Mouse (Mus musculus): ENCODE measurements around the gene Gns.

The Gns gene

GRCm38 (mm10) chr10:121367271-121367670 lies 2.4 kb downstream of the Gns start:
- no peak for DNase-seq

DNA sequence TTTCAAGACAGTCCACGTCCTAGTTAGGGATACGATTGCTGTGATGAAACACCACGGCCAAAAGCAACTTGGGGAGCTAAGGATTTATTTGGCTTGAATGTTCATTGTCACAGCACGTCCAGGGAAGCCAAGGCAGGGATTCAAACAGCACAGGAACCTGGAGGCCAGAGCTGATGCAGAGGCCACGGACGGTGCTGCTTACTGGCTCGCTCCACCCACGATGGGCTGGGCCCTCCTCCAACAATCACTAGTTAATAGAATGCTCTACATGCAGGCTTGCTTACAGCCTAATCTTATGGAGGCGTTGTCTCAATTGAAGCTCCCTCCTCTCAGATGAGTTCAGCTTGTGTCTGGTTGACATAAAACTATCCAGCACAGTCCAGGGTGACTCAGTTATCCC lies 2.9 kb downstream of the Gns start:
- DNase-seq = no peak

- peak; percentile 33 to 40 for DNase-seq
These were observed 4.0 kb downstream of the Gns start for GRCm38 (mm10) chr10:121368783-121369465.

GRCm38 (mm10) chr10:121370777-121371176 lies 5.9 kb downstream of the Gns start:
- peak in 1 of 2 experiments; percentile 50 for DNase-seq

DNA sequence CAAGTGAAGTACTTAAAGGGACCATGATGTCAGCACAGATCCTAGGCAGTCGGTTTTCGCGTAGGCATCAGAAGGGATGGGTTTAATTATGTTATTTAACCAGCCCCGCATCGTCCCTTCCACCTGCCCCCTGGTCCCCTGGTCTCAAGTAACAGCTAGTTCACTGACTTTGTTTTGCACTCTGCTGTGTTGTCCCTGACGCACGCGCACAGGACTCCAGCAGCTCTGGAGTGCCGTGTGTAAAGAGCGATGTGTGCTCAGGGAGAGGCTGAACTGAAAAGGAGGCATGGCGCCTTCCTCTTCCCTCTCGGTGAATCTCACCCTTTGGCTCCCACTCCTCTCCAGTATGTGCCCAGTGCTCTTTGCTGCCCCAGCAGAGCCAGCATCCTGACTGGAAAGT lies 9.1 kb downstream of the Gns start:
- DNase-seq = no peak

- no peak for DNase-seq
These were observed 10.1 kb downstream of the Gns start for GRCm38 (mm10) chr10:121374693-121375620.

DNA sequence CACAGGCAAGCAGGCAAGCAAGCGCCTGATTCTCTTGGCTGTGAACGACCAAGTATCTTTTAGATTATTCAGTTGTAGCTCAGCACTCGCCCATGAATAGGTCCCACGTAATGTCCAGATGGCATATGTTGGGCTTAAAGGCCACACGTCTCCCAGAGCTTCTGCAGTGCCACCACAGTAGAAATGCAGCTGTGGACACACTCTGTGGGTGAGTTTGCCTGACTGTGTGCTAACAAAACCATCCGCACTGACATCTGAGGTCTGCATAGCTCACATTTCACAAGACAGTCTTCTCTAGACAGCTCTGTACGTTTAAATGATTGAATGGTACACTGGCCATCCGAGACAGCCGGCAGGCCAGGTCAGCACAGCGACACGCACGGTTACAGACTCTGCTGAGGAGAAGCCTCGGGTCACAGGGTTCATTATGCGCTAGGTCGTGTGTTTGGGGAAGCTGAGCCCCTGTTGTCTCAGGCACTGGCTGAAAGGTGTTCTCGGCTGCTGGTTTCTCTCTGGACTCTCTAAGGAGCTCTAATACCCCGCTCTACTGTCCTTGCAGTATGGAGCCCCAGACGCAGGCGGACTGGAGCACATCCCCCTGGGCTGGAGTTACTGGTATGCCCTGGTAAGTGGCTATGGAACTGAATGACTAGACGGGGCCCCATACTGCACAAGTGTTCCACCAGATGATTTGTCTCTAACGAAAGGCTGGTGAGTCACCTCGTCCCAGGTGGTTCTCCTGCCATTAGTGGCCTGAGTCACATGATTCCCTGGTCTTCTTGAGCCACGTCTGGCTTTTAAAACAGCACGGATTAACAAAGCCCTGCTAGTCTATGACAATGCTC lies 11.0 kb downstream of the Gns start:
- no peak for DNase-seq

DNA sequence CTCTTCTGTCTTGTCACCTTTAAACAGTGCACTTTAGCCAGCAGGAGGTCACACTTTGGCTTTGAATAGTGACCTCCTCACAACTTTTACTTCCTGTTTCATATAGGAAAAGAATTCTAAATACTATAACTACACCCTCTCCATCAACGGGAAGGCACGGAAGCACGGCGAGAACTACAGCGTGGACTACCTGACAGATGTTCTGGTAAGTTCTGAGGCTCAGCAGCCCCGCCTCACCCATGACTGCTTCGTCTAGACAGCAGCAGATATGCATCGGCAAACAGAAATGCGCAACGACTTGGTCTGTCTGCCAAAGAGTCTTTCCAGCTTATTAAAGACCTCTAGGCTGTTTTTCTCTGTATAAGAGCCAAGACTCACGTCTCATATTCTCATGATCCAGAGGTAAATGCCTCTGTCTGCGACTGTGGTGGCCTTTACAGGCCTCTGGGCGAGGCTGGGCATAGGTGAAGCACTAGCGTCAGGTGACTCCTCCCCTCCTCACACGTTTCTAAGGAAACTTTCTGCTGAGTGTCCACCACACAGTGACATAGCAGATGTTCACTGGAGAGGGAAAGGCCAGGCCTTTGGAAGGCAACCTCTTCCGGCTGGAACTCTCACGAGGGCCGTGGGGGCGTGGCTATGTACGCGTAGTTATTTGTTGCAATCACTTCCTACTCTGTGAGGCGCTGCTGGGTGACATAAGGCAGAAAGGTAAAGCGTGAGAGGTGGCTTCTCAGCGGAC lies 11.8 kb downstream of the Gns start:
- peak in 1 of 2 experiments; percentile 19 for DNase-seq

- no peak for DNase-seq
These were observed 14.5 kb downstream of the Gns start for GRCm38 (mm10) chr10:121379387-121379786.

GRCm38 (mm10) chr10:121381280-121381679 lies 16.4 kb downstream of the Gns start:
- DNase-seq = no peak

- DNase-seq = peak; percentile 59 to 66
These were observed 19.8 kb downstream of the Gns start for GRCm38 (mm10) chr10:121384710-121385109.

GRCm38 (mm10) chr10:121385695-121386094 lies 20.8 kb downstream of the Gns start:
- no peak for DNase-seq

DNA sequence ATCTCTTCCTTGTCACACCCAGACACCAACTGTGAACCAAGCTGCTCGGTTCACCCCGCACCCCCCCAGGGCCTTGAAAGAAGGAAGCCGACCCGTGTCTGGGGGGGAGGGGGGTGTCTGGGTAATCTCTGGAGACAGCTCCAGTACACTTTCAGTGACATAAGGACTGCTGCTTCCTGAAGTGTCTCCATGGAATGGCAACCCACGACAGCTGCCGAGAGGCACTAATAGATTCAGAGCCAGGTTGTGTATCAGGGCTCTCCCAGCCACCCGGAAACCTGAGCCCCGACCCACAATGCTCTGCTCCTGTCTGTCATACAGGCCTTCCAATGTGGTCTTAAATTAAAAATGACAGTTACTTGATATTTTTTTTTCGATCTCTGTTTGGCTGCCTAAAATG lies 21.5 kb downstream of the Gns start:
- DNase-seq = no peak

DNA sequence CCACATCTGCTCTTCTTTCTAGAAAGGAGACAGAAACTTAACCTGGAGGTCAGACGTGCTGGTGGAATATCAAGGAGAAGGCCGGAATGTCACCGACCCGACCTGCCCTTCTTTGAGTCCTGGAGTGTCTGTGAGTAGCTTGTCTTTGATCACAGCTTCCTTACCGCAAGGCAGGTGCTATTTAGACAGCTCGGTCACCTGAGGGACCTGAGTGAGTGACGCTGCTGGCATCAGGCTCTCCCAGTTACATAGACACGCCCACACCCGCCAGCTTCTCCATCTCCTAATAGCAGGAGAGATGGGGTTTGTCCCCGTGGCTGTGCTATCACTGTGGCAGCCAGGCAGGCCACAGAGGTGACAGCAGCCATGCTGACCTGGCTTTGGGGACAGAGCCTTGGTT lies 25.7 kb downstream of the Gns start:
- DNase-seq = no peak

DNA sequence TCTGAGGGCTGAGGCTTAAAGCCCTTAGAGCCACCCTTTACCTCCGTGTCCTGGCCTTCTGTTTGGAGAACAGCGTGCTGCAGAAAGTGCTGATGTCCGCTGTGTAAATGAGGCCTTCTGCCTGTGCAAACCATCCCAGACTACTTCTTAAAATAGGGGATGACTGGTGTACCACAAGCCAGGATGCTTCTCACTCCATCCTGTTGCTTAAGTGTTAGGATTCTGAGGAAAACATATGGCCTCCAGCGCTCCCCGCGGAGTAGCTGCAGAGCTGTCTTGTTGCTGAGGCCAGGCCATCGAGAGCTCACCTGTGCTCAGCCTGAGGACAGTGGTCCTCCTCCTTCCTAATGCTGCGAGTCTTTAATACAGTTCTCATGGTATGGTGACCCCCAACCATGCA lies 27.0 kb downstream of the Gns start:
- DNase-seq = no peak

DNA sequence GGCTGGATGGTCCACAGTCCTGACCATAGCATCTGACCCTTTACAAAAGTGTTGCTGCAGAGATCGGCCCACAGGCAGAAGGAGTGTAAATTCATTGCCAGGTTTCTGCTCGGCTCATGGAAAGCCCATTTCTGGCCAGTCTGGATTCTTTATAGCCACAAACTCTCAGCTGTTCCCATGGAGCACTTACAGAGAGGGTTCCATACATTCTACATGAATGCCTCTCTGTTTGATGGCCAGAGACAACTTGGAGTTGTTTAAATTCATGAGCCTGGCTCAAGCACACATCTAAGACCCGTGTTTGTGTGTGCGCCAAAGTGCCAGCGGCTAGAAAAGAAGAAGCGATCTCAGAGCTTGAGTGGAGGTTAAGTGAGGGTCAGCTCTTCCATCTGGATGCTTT lies 29.4 kb downstream of the Gns start:
- DNase-seq = no peak

GRCm38 (mm10) chr10:121394789-121395325 lies 30.0 kb downstream of the Gns start:
- peak in 1 of 2 experiments; percentile 16 for DNase-seq

- DNase-seq = peak; percentile 19 to 27
These were observed 30.8 kb downstream of the Gns start for GRCm38 (mm10) chr10:121395542-121396176.

DNA sequence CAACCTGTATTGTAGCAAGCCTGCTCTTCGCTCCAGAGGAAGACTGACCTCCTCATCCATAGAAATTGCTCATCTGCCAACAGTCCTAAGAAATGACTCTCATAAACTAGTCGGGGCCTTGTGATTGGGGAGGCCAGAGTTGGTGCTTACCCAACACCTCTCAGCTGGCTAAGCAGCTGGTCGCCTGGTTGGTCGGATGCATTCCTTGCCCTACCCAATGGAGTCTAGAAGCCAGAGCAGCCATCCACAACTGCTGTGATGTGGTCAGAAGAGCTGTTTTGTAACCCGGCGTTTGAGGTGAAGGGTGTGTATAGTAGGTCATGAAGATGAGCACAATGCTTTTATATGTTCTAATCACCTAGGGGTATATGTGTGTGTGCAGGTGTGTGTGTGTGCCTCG lies 33.7 kb downstream of the Gns start:
- no peak for DNase-seq

- no peak for DNase-seq
These were observed 36.1 kb downstream of the Gns start for GRCm38 (mm10) chr10:121401005-121401404.

GRCm38 (mm10) chr10:121403104-121403503 lies 38.2 kb downstream of the Gns start:
- no peak for DNase-seq

GRCm38 (mm10) chr10:121403946-121404345 lies 39.1 kb downstream of the Gns start:
- no peak for DNase-seq

All from kidney, adult 8-10 months (tissue).